Mouse (Mus musculus): ENCODE results near the gene Gmfb.

DNA sequence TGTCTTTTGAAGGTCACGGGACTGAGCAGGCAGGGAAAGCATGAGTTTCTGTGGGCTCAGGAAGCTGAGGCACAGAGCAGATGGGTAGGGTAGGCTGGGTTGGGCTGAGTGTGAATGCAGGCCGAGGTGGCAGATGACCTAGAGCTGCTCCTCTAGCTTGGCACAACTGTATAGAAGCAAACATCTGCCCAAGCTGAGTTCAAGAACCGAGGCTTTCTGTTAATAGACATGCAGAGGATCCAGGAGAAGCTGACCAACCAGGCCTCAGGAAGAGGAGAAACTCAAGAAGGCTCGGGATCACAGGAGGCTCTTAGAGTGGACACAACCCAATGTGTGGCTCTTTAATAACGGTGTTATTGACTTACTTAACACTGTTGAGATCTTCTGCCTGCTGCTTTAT, 15.9 kb downstream of the Gmfb start:
- TF ChIP-seq E2F4 (IDR thresholded peaks at IDR 0.05; ENCODE audit: insufficient read depth) (no peak), POLR2A (IDR thresholded peaks at IDR 0.05; ENCODE audit: insufficient read length, low read depth) (no peak), CEBPB (IDR thresholded peaks at IDR 0.05; ENCODE audit: insufficient read depth, poor library complexity, severe bottlenecking) (no peak), USF1 (IDR thresholded peaks at IDR 0.05; ENCODE audit: low read depth) (no peak), POLR2AphosphoS2 (IDR thresholded peaks at IDR 0.05; ENCODE audit: insufficient read length, low read depth) (no peak), MYOG (IDR thresholded peaks at IDR 0.05; ENCODE audit: control insufficient read depth in 1 of 3, insufficient read depth in 1 of 3, insufficient read length in 2 of 3, low read depth in 2 of 3) (no peak), MAX (IDR thresholded peaks at IDR 0.05; ENCODE audit: low read depth) (no peak), MYOD1 (IDR thresholded peaks at IDR 0.05; ENCODE audit: control insufficient read depth in 1 of 3, insufficient read length in 2 of 3, low read depth in 2 of 3) (no peak), TCF12 (IDR thresholded peaks at IDR 0.05; ENCODE audit: insufficient read depth, poor library complexity, severe bottlenecking) (no peak), TCF3 (IDR thresholded peaks at IDR 0.05; ENCODE audit: insufficient read length, low read depth) (no peak)
